Mouse (Mus musculus): ENCODE data around the gene Fam24a.

The Fam24a gene

GRCm38 (mm10) chr7:131333564-131333963, at the start of gene Fam24a:
TSS of gene Fam24a (plus strand) at chr7:131333864.
- no peak for DNase-seq (ENCODE audit: low read depth, low spot score)

- no peak for DNase-seq (ENCODE audit: low read depth, low spot score)
Measured at GRCm38 (mm10) chr7:131297151-131297550, 36.5 kb upstream of the Fam24a start.

DNA sequence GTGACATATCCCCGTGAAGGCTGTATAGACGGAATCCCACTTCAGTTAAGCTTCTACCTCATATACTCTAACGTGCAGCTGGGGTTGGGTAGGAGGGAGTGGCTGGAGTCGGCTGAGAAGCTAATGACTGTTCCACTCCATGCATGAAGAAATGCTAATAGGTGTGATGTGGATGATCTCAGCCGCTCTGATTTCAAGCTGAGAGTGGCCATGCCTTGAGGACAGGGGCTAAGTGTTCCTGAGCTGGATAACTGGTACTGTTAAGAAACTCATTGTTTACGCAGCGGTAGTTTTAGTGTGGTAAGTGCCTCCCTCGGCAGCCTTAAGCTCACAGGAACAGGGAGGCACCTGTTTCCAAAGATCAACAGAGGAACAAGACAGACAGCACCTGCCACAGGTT, 30.3 kb upstream of the Fam24a start:
- DNase-seq (ENCODE audit: low read depth, low spot score): no peak

GRCm38 (mm10) chr7:131306733-131307132, 26.9 kb upstream of the Fam24a start:
- no peak for DNase-seq (ENCODE audit: low read depth, low spot score)

- no peak for DNase-seq (ENCODE audit: low read depth, low spot score)
Measured at GRCm38 (mm10) chr7:131314493-131314892, 19.2 kb upstream of the Fam24a start.

DNA sequence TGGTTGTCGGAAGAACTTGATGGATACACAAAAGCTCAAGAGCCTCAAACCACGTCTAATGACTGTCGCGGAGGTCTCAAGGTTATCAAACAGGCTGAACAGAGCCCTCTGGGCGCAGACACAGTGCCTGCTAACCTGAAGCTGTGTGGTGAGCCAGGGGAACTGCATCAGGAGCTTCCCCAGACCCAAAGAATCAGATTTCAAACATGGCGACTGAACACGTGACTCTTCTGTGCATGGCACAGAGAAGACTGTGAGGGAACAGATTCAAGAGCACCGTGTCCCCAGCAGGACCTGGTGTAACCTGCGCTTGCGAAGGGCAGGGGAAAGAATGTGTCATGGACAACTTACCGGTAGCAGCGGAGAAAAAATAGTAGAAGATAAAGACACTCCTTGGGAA, 16.1 kb upstream of the Fam24a start:
- DNase-seq (ENCODE audit: low read depth, low spot score): no peak

GRCm38 (mm10) chr7:131318340-131318739, 15.3 kb upstream of the Fam24a start:
- DNase-seq (ENCODE audit: low read depth, low spot score): no peak

- DNase-seq (ENCODE audit: low read depth, low spot score): no peak
Measured at GRCm38 (mm10) chr7:131322192-131322591, 11.5 kb upstream of the Fam24a start, which contains the start of gene Cuzd1. TSS of gene Cuzd1 (minus strand) at chr7:131322292.

- no peak for DNase-seq (ENCODE audit: low read depth, low spot score)
Measured at GRCm38 (mm10) chr7:131327054-131327453, 6.6 kb upstream of the Fam24a start.

DNA sequence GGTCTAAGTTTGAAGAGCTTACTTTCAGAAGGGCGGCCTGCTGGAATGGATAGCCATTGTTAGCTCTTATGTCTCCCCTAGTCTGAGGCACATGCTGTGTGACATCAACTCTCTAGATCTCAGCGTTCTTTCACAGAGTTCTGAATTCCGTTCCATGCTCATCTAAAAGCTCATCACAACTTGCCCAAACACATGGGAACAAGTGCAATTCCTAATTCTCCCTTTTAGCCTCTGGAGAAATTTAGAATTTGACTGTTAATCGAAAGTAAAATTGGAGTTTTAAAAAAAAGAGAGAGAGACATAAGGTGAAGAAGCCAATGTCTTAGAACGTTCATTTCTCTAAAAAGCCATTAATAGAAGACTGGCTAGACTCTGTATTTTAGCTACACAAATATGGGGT, 4.2 kb upstream of the Fam24a start, which contains the start of gene Fam24b:
Gene Fam24b (minus strand): TSS at position 101 of the 400 bp plus-strand sequence.
- no peak for DNase-seq (ENCODE audit: low read depth, low spot score)

DNA sequence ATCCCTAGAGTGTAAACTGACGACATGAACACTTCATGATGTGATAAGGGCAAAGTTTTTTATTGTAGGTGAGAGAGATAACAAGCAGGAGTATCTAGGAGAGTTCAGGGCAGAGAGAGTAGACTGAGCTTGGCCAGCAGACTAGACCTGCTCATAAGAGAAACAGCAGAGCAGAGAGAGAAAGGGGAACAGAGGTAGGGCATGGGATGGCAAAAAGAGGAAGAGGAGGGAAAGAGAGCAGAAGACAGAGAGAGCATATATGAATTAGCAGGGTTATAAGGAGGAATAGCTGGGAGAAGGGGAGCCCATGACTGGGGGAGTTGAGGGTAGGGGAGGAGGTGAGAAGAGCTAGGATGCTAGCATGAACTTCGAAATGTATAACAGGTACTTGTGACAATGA, 2.0 kb upstream of the Fam24a start:
- no peak for DNase-seq (ENCODE audit: low read depth, low spot score)

GRCm38 (mm10) chr7:131337502-131338068, 3.9 kb downstream of the Fam24a start:
- DNase-seq (ENCODE audit: low read depth, low spot score): no peak

GRCm38 (mm10) chr7:131345856-131346541, 12.3 kb downstream of the Fam24a start:
- DNase-seq (ENCODE audit: low read depth, low spot score): no peak

GRCm38 (mm10) chr7:131356105-131356504, 22.4 kb downstream of the Fam24a start:
- DNase-seq (ENCODE audit: low read depth, low spot score): no peak

- DNase-seq (ENCODE audit: low read depth, low spot score): no peak
Measured at GRCm38 (mm10) chr7:131362269-131362614, 28.6 kb downstream of the Fam24a start.

GRCm38 (mm10) chr7:131362615-131363300, 29.1 kb downstream of the Fam24a start, which contains the start of gene 2310057M21Rik:
TSS of gene 2310057M21Rik (minus strand) at chr7:131362759.
- DNase-seq (ENCODE audit: low read depth, low spot score): peak; percentile 98

- DNase-seq (ENCODE audit: low read depth, low spot score): no peak
Measured at GRCm38 (mm10) chr7:131364131-131364530, 30.5 kb downstream of the Fam24a start.

DNA sequence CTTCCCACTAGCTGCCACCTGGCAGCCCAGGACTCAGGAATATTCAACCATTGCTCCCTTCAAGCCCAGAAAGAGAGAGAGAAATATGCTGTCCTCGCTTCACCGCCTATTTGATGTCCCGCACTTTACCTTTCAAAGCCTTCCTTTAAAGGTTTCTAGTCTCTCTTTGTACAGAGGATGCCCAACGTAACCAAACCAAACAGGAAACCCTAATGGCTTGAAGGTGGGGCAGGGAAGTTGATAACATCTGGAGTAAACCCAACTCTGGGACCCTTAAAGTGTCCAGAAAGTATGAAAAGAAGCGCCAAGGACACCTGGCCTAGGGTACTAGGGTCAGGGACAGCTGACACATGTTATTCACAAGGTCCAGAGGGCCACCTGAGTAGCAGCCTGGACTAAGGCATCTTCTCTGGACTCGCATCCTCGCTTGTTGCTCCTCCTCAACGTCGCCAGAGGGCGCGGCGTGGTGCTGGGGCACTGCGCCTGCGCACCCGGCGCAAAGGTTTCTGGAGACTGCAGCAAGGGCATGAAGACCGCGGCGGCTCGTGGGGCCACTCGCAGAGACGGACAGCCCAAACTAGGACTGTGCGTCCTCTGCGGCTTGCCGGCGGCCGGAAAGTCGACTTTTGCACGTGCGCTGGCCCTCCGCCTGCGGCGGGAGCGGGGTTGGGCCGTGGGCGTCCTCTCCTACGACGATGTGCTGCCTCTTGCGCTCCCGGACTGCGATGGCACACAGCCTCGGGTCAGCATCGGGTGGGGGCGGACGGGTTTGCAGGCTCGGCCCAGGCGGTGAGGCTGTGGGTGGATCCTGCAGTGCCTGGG, 37.2 kb downstream of the Fam24a start, which contains the start of gene Pstk:
Gene Pstk (plus strand): TSS at position 494 of the 822 bp plus-strand sequence.
- peak; percentile 86 for DNase-seq (ENCODE audit: low read depth, low spot score)

DNA sequence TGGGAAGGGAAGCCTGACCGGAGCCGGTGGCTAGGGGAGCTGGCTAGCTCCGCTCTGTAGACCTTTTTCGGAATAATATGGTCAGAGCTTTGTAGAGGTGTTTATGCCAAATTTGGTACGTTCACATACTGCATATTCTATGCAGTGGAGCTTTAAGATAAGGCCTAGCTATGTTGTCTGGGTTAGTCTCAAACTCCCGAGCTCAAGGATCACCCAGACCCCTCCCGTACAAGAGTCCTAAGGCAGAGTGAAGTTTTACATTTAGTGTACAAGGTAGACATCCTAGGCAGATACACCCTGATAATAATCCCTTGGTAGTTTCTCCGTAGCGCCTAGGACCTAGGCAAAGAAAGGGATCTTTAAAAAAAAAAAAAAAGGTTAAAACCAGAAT, 37.8 kb downstream of the Fam24a start:
- DNase-seq (ENCODE audit: low read depth, low spot score): no peak

DNA sequence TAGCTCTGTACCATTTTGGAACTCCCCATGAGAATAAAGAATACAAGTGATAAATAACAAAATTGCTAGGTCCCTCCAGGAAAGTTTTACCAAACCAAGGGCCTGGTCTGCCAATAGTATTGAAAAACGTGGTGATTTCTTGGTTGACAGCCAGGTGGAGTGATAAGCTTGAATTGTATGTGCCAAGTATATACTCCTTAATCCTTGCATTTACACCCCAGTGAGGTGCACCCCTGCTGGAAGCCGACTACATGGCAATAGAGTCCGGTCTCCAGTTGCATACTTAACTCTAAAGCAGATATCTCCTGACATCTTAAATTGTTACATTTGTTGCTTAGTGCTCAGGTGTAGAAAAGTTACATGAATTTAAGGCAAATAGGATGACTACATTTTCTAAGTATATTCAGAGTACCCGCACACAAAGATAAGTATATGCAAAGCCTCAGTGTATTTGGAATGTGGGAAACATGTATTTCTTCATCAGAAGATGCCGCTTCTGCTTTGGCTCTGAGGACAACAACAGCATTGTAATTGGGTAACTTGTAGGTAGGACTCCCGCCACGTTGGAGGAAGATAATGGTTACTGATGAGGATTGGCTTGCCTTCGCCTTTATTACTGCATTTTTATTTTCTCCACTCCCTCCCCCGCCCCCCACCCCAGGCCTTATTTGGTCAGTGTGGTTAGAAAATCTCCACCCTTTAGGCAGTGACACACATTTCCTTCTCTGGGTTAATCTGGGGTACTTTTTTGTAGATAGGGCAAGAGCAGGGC, 38.4 kb downstream of the Fam24a start:
- peak; percentile 58 for DNase-seq (ENCODE audit: low read depth, low spot score)
